Mouse (Mus musculus): ENCODE results near the gene Spz1. TPM values are rescaled to one million over a fixed set of nuclear protein-coding genes. Genes with fewer than 3 reads are reported as not detected.
A peak's percentile ranks its signal among the peaks of the same experiment; 100 is the strongest.

Gene Spz1
- polyA plus RNA-seq, 1 experiment from 2014 or later = not detected

- 24% methylated on average over 3 of the region's 3 CpGs for WGBS
- Histone ChIP-seq H3K9me3 (no peaks in the 10 kb centered on the region), H3K36me3 (no peaks in the 10 kb centered on the region), H3K4me3 (no peak overlapping the region), H3K27me3 (ENCODE audit: insufficient read depth, poor library complexity, severe bottlenecking) (no peaks in the 10 kb centered on the region), H3K27ac (peak overlapping the region; percentile 78), H3K4me1 (peaks cover 42% of the 10 kb centered on the region)
- DNase-seq (ENCODE audit: low spot score) = no peak
These were observed 17.9 kb upstream of the Spz1 start for GRCm38 (mm10) chr13:92593731-92594396.

GRCm38 (mm10) chr13:92592786-92593635 is 17.0 kb upstream of the Spz1 start:
- Histone ChIP-seq H3K4me3 (peak overlapping the region; percentile 35; the same call in 1 of the 2 replicates), H3K27me3 (ENCODE audit: insufficient read depth, poor library complexity, severe bottlenecking) (no peaks in the 10 kb centered on the region), H3K27ac (peak overlapping the region; percentile 74), H3K9me3 (no peaks in the 10 kb centered on the region), H3K36me3 (no peaks in the 10 kb centered on the region), H3K4me1 (peaks cover 43% of the 10 kb centered on the region)
- 7% methylated on average over 12 of the region's 12 CpGs for WGBS
- peak; percentile 97 for DNase-seq (ENCODE audit: low spot score)

- H3K36me3 ChIP-seq = no peaks in the 10 kb centered on the region
- peaks cover 44% of the 10 kb centered on the region for H3K4me1 ChIP-seq
- 40% methylated on average over 5 of the region's 5 CpGs for WGBS
- peak overlapping the region; percentile 74 for H3K27ac ChIP-seq
- DNase-seq (ENCODE audit: low spot score) = no peak
- H3K9me3 ChIP-seq = no peaks in the 10 kb centered on the region
- no peak overlapping the region for H3K4me3 ChIP-seq
- no peaks in the 10 kb centered on the region for H3K27me3 ChIP-seq (ENCODE audit: insufficient read depth, poor library complexity, severe bottlenecking)
These were observed 16.4 kb upstream of the Spz1 start for GRCm38 (mm10) chr13:92592268-92592785.

- H3K4me1 ChIP-seq = peaks cover 46% of the 10 kb centered on the region
- 0 out of 2 replicates have a peak overlapping the region, but pooled peaks have one; percentile 10 for H3K27ac ChIP-seq
These were observed 15.3 kb upstream of the Spz1 start for GRCm38 (mm10) chr13:92591225-92591624.

GRCm38 (mm10) chr13:92589255-92589654 is 13.3 kb upstream of the Spz1 start:
- DNase-seq (ENCODE audit: low spot score) = peak; percentile 73
- H3K27ac ChIP-seq = peak overlapping the region; percentile 49
- H3K36me3 ChIP-seq = no peaks in the 10 kb centered on the region
- H3K27me3 ChIP-seq (ENCODE audit: insufficient read depth, poor library complexity, severe bottlenecking) = no peaks in the 10 kb centered on the region
- H3K4me1 ChIP-seq = peaks cover 29% of the 10 kb centered on the region
- no peaks in the 10 kb centered on the region for H3K9me3 ChIP-seq
- H3K4me3 ChIP-seq = no peak overlapping the region

More at GRCm38 (mm10) chr13:92591225-92591624, 15.3 kb upstream of the Spz1 start:
- Histone ChIP-seq H3K36me3 (no peaks in the 10 kb centered on the region), H3K27me3 (ENCODE audit: insufficient read depth, poor library complexity, severe bottlenecking) (no peaks in the 10 kb centered on the region), H3K9me3 (no peaks in the 10 kb centered on the region), H3K4me3 (no peak overlapping the region)
- WGBS = 71% methylated on average over 3 of the region's 3 CpGs
- no peak for DNase-seq (ENCODE audit: low spot score)

GRCm38 (mm10) chr13:92588704-92589103 is 12.7 kb upstream of the Spz1 start:
- no peak for DNase-seq (ENCODE audit: low spot score)
- Histone ChIP-seq H3K27me3 (ENCODE audit: insufficient read depth, poor library complexity, severe bottlenecking) (no peaks in the 10 kb centered on the region), H3K27ac (no peak overlapping the region; the same call in 1 of the 2 replicates), H3K4me3 (no peak overlapping the region), H3K9me3 (no peaks in the 10 kb centered on the region), H3K4me1 (peaks cover 23% of the 10 kb centered on the region), H3K36me3 (no peaks in the 10 kb centered on the region)
- WGBS = 58% methylated on average over 3 of the region's 3 CpGs

GRCm38 (mm10) chr13:92584094-92584717 is 8.2 kb upstream of the Spz1 start:
- 70% methylated on average over 8 of the region's 8 CpGs for WGBS
- DNase-seq (ENCODE audit: low spot score) = peak; percentile 63
- peaks cover 14% of the 10 kb centered on the region for H3K4me1 ChIP-seq
- H3K4me3 ChIP-seq = no peak overlapping the region
- no peak overlapping the region for H3K27ac ChIP-seq
- no peaks in the 10 kb centered on the region for H3K27me3 ChIP-seq (ENCODE audit: insufficient read depth, poor library complexity, severe bottlenecking)
- H3K9me3 ChIP-seq = no peaks in the 10 kb centered on the region
- H3K36me3 ChIP-seq = no peaks in the 10 kb centered on the region

- WGBS = 41% methylated on average over 10 of the region's 10 CpGs
- no peaks in the 10 kb centered on the region for H3K36me3 ChIP-seq
- DNase-seq (ENCODE audit: low spot score) = peak; percentile 85
- H3K9me3 ChIP-seq = no peaks in the 10 kb centered on the region
- 0 out of 2 replicates have a peak overlapping the region, but pooled peaks have one; percentile 24 for H3K27ac ChIP-seq
- H3K4me1 ChIP-seq = peaks cover 6% of the 10 kb centered on the region
- H3K4me3 ChIP-seq = no peak overlapping the region
- H3K27me3 ChIP-seq (ENCODE audit: insufficient read depth, poor library complexity, severe bottlenecking) = no peaks in the 10 kb centered on the region
These were observed 4.5 kb upstream of the Spz1 start for GRCm38 (mm10) chr13:92580220-92581043.

- H3K36me3 ChIP-seq = no peaks in the 10 kb centered on the region
- H3K27ac ChIP-seq = no peak overlapping the region
- H3K4me3 ChIP-seq = no peak overlapping the region
- no peaks in the 10 kb centered on the region for H3K27me3 ChIP-seq (ENCODE audit: insufficient read depth, poor library complexity, severe bottlenecking)
- H3K4me1 ChIP-seq = peaks cover 6% of the 10 kb centered on the region
- WGBS = 76% methylated on average over 4 of the region's 4 CpGs
- DNase-seq (ENCODE audit: low spot score) = no peak
- H3K9me3 ChIP-seq = no peaks in the 10 kb centered on the region
These were observed 2.2 kb upstream of the Spz1 start for GRCm38 (mm10) chr13:92578210-92578609.

- no peaks in the 10 kb centered on the region for H3K27me3 ChIP-seq (ENCODE audit: insufficient read depth, poor library complexity, severe bottlenecking)
- 75% methylated on average over 6 of the region's 6 CpGs for WGBS
- peak; percentile 64 for DNase-seq (ENCODE audit: low spot score)
- H3K4me1 ChIP-seq = peaks cover 6% of the 10 kb centered on the region
- H3K36me3 ChIP-seq = no peaks in the 10 kb centered on the region
- no peaks in the 10 kb centered on the region for H3K9me3 ChIP-seq
- H3K27ac ChIP-seq = no peak overlapping the region
- no peak overlapping the region for H3K4me3 ChIP-seq
These were observed 716 bp upstream of the Spz1 start for GRCm38 (mm10) chr13:92576688-92577087.

- H3K27me3 ChIP-seq (ENCODE audit: insufficient read depth, poor library complexity, severe bottlenecking) = no peaks in the 10 kb centered on the region
- no peaks in the 10 kb centered on the region for H3K9me3 ChIP-seq
- 68% methylated on average over 5 of the region's 5 CpGs for WGBS
- no peak overlapping the region for H3K4me3 ChIP-seq
- no peaks in the 10 kb centered on the region for H3K36me3 ChIP-seq
- no peak overlapping the region for H3K27ac ChIP-seq
- DNase-seq (ENCODE audit: low spot score) = no peak
- H3K4me1 ChIP-seq = peaks cover 8% of the 10 kb centered on the region
These were observed 16.5 kb downstream of the Spz1 start for GRCm38 (mm10) chr13:92559429-92559828.

- Histone ChIP-seq H3K27me3 (ENCODE audit: insufficient read depth, poor library complexity, severe bottlenecking) (no peaks in the 10 kb centered on the region), H3K4me1 (peaks cover 8% of the 10 kb centered on the region), H3K9me3 (peaks cover 2% of the 10 kb centered on the region; the same call in 1 of the 2 replicates), H3K36me3 (no peaks in the 10 kb centered on the region), H3K27ac (no peak overlapping the region), H3K4me3 (no peak overlapping the region)
- DNase-seq (ENCODE audit: low spot score) = no peak
- 53% methylated on average over 2 of the region's 2 CpGs for WGBS
These were observed 18.7 kb downstream of the Spz1 start for GRCm38 (mm10) chr13:92557229-92557628.
